Mouse (Mus musculus): ENCODE results near the gene Nrcam.

GRCm38 (mm10) chr12:44548465-44548864, 219.8 kb downstream of the Nrcam start:
- TF ChIP-seq CTCF (IDR thresholded peaks at IDR 0.05; ENCODE audit: low read depth) (no peak), EP300 (IDR thresholded peaks at IDR 0.05; ENCODE audit: low read depth) (no peak)

Measured in liver, embryonic 14.5 days (tissue).